Mouse (Mus musculus) brain, embryonic 14.5 days (tissue): Measurements from ENCODE around the gene Cpm.

ENCODE experiments used
- CTCF ChIP-seq: fragments of 200-500 bp; IDR thresholded peaks from 2 replicates; pipeline ENCODE4 v1.5.1; 2012; ENCODE audit warnings: inconsistent platforms, mild to moderate bottlenecking, moderate library complexity, borderline replicate concordance; ENCODE audit not compliant: insufficient read depth, insufficient read length; ENCODE audit errors: extremely low read depth
- POLR2A ChIP-seq: fragments of 200-500 bp; IDR thresholded peaks from 2 replicates; pipeline ENCODE4 v1.6.1; 2012; ENCODE audit warnings: mild to moderate bottlenecking, inconsistent platforms, borderline replicate concordance; ENCODE audit not compliant: poor library complexity, insufficient read depth, insufficient read length, severe bottlenecking; ENCODE audit errors: extremely low read depth

DNA sequence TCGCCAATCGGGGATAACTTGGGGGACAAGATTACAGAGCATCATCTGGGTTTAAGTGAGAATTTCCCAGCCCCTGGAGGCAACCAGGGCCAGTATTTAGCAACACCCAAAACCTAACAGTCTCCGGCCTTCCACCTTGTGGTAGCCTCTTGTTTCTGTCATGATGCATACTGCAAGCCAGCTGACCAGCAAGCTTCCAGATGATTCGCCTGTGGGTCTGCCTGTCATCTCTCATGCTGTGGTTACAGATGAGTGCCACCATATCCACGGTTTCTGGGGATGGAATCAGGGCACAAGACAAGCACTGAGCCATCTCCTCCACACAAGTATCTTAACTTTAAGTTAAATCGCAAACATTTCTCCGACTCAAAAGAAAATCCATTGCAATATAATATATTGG, 58.3 kb downstream of the Cpm start:
- TF ChIP-seq POLR2A, result no peak
- TF ChIP-seq CTCF, result no peak
